Mouse (Mus musculus) myocyte (in vitro differentiated cells): ENCODE measurements at regions not wholly inside any gene's neighbourhood (a gene's known extent, or its start where the extent isn't known, plus 50 kb on each side); places are given as distances from the start of the nearest gene placed in this dataset.

Source experiments
- CEBPB ChIP-seq: IDR thresholded peaks from 2 replicates; pipeline ENCODE4 v1.6.1; 2011; ENCODE audit warnings: mild to moderate bottlenecking, moderate library complexity; ENCODE audit not compliant: poor library complexity, insufficient read depth, severe bottlenecking
- E2F4 ChIP-seq: IDR thresholded peaks from one replicate; pipeline ENCODE4 v1.6.1; 2011; ENCODE audit warnings: mild to moderate bottlenecking, control low read depth, moderate library complexity; ENCODE audit not compliant: insufficient read depth
- MYOD1 ChIP-seq, 3 experiments: IDR thresholded peaks; one replicate each; pipeline ENCODE4 v1.6.1; 2011; ENCODE audit warnings: control low read depth in 2 of 3, low read depth in 2 of 3, mild to moderate bottlenecking in 2 of 3, moderate library complexity in 1 of 3; ENCODE audit not compliant: insufficient read length in 2 of 3, control insufficient read depth in 1 of 3
- MYOG ChIP-seq, 3 experiments: IDR thresholded peaks; one replicate each; pipeline ENCODE4 v1.6.1; 2011; ENCODE audit warnings: control low read depth in 2 of 3, low read depth in 2 of 3, mild to moderate bottlenecking in 2 of 3; ENCODE audit not compliant: insufficient read length in 2 of 3, control insufficient read depth in 1 of 3, insufficient read depth in 1 of 3
- POLR2A ChIP-seq: IDR thresholded peaks from one replicate; pipeline ENCODE4 v1.6.1; 2011; ENCODE audit warnings: low read depth, mild to moderate bottlenecking, control low read depth, moderate library complexity; ENCODE audit not compliant: insufficient read length
- POLR2AphosphoS2 ChIP-seq: IDR thresholded peaks from one replicate; pipeline ENCODE4 v1.6.1; 2011; ENCODE audit warnings: low read depth, control low read depth; ENCODE audit not compliant: insufficient read length
- SRF ChIP-seq: IDR thresholded peaks from one replicate; pipeline ENCODE4 v1.6.1; 2011; ENCODE audit warnings: low read depth; ENCODE audit not compliant: control insufficient read depth, insufficient read length
- TCF12 ChIP-seq: IDR thresholded peaks from one replicate; pipeline ENCODE4 v1.6.1; 2011; ENCODE audit warnings: mild to moderate bottlenecking, control low read depth; ENCODE audit not compliant: poor library complexity, insufficient read depth, severe bottlenecking
- USF1 ChIP-seq: IDR thresholded peaks from one replicate; pipeline ENCODE4 v1.6.1; 2011; ENCODE audit warnings: low read depth, mild to moderate bottlenecking, control low read depth, moderate library complexity

- TF ChIP-seq SRF (no peak), E2F4 (no peak), POLR2A (no peak), USF1 (peak; percentile 19), CEBPB (no peak), TCF12 (no peak), MYOD1 (IDR thresholded peaks at IDR 0.05; ENCODE audit: control insufficient read depth in 1 of 3, insufficient read length in 2 of 3, low read depth in 2 of 3) (no peak), MYOG (IDR thresholded peaks at IDR 0.05; ENCODE audit: control insufficient read depth in 1 of 3, insufficient read depth in 1 of 3, insufficient read length in 2 of 3, low read depth in 2 of 3) (no peak), POLR2AphosphoS2 (no peak)
Measured at GRCm38 (mm10) chr19:27038298-27038697, 152.6 kb downstream of the Gm815 start.
